8 mouse cellular contexts compared by ENCODE assay signal in genomic region chr13:28418936-28419681, GRCm38 (mm10).
DNase-seq lines count a peak whose midpoint lies in the region; ATAC-seq and TF ChIP-seq lines count a peak whose summit lies in the region.

No protein-coding gene starts in this region.

- peak overlapping the region; percentile 56 for H3K4me2 ChIP-seq in neural tube, embryonic 12.5 days (replicated peaks)

- peaks cover 37% of the 10 kb centered on the region for H3K4me1 ChIP-seq in neural tube, embryonic 12.5 days

- intact Hi-C loops in gastrocnemius, adult 2 months (cut with DNase I) = loop anchor here (5.0 to 10.0 kb wide), 2 partner anchors 533 to 1416 kb away; partner anchors contain the start of gene Sox4
- intact Hi-C loops in gastrocnemius, postnatal 36 days (cut with DNase I) = loop anchor here (5.0 kb wide), 1 partner anchor 528 kb away; no protein-coding TSS in a partner anchor

- WGBS in neural tube, embryonic 12.5 days = 86% methylated on average over 17 of the region's 17 CpGs

- no peak overlapping the region for H3K27ac ChIP-seq in gastrocnemius, adult 2 months
- H3K27ac ChIP-seq in neural tube, embryonic 12.5 days = peak overlapping the region; percentile 86

- no peaks in the 10 kb centered on the region for H3K36me3 ChIP-seq in neural tube, embryonic 12.5 days

- DNase-seq in gastrocnemius, adult 2 months = no peak
- DNase-seq in gastrocnemius, postnatal 36 days = no peak
- peak; percentile 22 for DNase-seq in cerebellum, adult 11-12 months
- DNase-seq in frontal cortex, postnatal 14 days (ENCODE audit: low spot score in 2 of 2) = peak; percentile 17 to 36
- DNase-seq in layer of hippocampus, adult 9-11 months = peak; percentile 14
- DNase-seq in spleen, adult 18-20 months = no peak
- DNase-seq in spleen, postnatal 14 days (ENCODE audit: low spot score in 2 of 2) = no peak

- no peaks in the 10 kb centered on the region for H3K9me3 ChIP-seq in neural tube, embryonic 12.5 days

- TF ChIP-seq CTCF in gastrocnemius, adult 2 months (IDR thresholded peaks at IDR 0.05) = no peak

- peak overlapping the region; percentile 67 for H3K4me3 ChIP-seq in gastrocnemius, adult 2 months
- H3K4me3 ChIP-seq in neural tube, embryonic 12.5 days = no peak overlapping the region

- ATAC-seq in neural tube, embryonic 12.5 days (ENCODE audit: low FRiP score, low read depth) = no peak

- no peaks in the 10 kb centered on the region for H3K27me3 ChIP-seq in neural tube, embryonic 12.5 days (replicated peaks)

- H3K9ac ChIP-seq in neural tube, embryonic 12.5 days = peak overlapping the region; percentile 39

Comparison
In these comparisons a context has a peak if more than half of its experiments do, and no peak if none do; other contexts are left out.
1. DNase-seq: peak in cerebellum, adult 11-12 months (single experiment), frontal cortex, postnatal 14 days (2 of 2) and layer of hippocampus, adult 9-11 months (single experiment); none in gastrocnemius, adult 2 months (single experiment), gastrocnemius, postnatal 36 days (0 of 2), spleen, adult 18-20 months (0 of 2) and spleen, postnatal 14 days (0 of 2).